Mouse (Mus musculus) left cerebral cortex, adult 11 months (tissue): Measurements from ENCODE around the gene Trim7.
"Not testable (repeated sequence)": the region's sequence is repeated elsewhere in the genome, so short reads cannot be mapped to it uniquely, and the experiment has no call there.

Source experiments
- DNase-seq: peaks from one replicate; pipeline ENCODE4 v3.0.0; 2022; ENCODE audit warnings: low spot score

Gene Trim7

GRCm38 (mm10) chr11:48801831-48802772 lies 23.8 kb upstream of the Trim7 start:
- DNase-seq, result no peak

GRCm38 (mm10) chr11:48803988-48804387 lies 22.0 kb upstream of the Trim7 start:
- no peak for DNase-seq

DNA sequence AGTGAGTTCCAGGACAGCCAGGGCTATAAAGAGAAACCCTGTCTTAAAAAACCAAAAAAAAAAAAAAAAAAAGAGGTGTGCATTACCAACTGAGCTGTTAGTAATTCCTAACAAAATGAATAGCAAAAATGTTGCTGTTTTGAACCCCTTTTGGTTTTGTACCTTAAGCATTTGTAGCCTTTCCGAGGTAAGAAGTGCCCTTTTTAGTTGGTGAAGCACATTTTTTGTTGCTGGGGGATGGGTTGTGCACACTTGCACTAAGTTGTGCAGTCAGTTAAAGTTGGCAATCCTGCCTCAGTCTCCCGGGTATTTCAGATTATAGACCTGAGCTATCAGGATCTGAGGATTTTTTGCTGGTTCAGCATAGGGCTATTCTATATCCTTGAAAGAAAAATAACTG lies 21.0 kb upstream of the Trim7 start:
- DNase-seq, result no peak

DNA sequence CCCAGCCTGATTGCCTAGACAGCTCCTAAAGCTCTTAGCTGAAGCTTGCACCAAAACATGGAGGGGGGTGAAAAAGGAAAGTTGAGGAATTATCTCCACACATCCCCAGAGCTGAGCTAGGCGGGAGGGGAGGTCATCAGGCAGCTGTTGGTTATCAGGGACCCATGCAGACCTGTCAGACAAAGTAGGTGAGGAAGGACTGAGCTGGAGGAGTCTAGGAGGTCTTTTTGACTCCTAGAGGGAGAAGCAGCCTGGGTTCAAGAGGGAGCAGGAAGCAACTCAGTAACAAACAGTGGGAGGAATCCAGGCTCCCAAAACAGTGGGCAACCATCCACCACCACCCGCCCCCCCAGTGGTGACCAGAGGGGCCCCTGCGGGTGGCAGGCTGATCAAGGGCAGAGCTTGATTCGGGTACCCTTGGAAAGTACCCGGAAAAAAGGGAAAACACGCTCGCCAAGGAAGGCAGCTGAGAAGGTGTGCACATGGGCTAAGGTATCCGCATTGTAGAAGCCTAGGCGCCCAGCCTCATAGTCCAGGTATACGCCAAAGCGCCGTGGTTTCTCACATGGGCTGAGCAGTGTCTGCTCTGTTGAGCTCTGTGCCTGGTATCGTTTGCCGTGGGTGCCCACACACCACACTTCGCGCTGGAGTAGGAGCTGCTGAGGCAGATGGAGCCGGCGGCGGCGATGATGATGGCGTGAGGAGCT lies 18.9 kb upstream of the Trim7 start:
- DNase-seq, result no peak

DNA sequence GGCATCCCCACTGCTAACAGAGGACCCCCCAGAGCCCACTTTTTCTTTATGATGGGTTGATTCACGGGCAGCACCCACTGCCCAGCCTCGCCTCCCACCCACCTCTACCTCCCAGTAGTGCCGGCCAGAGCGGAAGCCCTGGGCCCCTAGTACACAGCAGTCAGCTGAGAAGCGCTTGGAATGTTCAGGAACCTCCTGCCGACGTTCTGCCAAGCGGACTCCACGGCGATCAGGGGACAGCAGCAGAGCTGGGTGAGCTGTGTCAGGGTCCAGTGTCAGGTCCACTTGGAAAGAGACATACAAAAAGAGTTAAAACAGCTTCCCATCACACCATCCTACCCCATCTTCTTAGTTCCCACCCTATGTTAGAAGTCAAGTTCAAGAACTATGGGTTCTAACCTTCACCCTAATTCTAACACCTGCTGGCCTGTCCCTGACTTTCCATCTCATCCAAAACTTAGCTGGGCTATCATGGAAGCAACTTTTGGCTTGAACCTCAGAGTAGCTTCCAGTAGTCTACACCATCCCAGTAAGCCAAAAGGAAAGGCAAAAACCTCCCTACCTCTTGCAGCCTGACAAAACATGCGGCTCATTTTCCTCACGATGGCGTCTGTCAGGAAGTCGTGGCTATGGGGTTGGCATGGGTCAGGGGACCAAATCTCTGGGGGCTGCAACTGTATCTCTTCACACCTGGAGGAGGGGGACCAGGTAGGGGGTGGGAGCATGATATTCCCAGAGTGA lies 18.2 kb upstream of the Trim7 start:
- no peak for DNase-seq

DNA sequence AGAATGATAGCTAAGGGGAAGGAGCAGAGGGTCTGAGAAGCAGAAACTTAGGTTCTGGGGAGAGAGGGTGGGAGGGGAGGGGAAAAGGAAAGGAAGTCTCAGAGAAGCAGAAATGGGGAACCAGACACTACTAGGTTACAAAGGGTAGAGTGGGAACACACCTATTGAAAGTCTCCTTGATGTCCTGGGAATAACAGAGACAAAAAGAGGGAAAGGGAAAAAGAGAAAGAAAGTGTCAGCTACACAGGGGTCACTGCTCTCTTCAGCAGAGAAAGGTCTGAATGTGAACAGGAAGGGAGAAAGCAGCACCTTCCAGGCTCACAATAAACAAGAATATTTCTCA lies 17.7 kb upstream of the Trim7 start:
- no peak for DNase-seq

DNA sequence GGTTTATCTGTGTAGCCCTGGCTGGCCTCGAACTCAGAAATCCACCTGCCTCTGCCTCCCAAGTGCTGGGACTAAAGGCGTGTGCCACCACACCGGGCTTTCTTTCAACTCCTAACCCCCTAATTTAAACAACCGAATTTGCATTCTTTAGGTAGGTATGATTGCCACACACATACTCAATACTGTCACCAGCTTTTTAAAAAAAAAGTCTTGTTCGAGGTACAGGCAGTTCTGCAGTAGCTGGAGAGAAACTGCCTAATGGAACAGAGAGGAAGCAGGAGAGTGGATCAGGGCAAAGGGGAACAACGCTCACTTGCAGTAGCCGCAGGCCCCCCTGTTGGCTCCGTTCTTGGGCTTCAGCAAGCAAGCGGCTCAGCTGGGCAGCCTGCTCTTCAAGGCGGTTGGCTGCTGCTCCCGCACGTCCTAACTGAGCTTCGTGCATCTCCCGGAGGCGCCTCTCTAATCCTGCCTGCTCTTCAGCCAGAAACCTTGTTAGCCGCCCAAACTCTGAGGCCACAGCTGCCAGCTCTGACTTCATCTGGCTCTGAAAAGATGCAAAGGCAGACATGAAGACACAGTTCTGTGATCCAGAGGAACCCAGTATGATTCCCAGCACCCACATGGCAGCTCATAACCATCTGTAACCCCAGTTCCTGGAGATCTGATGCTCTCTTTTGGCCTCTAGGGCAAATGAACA lies 17.1 kb upstream of the Trim7 start:
- DNase-seq, result no peak

- no peak for DNase-seq
Measured at GRCm38 (mm10) chr11:48809434-48809830, 16.5 kb upstream of the Trim7 start.

DNA sequence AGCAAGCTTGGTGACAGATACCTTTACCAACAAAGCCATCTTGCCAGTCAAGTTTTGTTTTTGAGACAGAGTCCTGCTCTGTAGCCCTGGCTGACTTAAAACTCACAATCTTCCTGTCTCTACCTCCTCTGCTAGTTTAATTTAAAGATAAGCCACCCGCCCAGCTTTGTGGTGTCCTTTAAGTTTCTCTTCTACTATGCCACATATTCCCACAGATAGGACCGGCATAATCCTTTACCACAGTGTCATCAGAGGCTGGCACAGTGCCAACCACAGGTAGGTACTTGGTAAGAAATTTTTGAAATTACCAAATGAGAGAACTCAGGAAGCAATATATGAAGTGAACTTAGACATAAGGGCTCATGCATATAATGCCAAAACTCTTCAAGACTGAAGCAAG lies 15.8 kb upstream of the Trim7 start:
- no peak for DNase-seq

DNA sequence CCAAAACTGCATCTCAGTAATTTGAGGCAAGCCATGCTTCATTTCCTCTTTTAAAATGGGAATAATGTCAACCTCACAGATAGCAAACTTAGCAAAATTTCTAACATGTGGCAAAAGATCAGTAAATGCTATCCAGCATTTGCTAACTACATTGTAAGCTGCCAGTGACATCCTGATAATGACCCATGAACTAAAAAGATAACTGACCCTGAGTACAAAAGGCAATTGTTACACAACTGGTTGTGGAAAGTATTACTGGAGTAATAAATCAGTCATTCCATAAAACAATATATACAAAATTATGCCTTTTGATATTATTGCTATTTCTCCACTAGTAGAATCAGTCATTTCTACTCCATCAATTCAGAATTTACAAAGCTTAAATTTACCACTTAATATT lies 12.2 kb upstream of the Trim7 start:
- DNase-seq, result no peak

- DNase-seq, result no peak
Measured at GRCm38 (mm10) chr11:48815851-48816250, 10.1 kb upstream of the Trim7 start.

GRCm38 (mm10) chr11:48816281-48816781 lies 9.6 kb upstream of the Trim7 start:
- DNase-seq, result no peak

GRCm38 (mm10) chr11:48816800-48817665 lies 8.9 kb upstream of the Trim7 start, which contains the start of gene Trim41:
Gene Trim41, minus strand, starts transcription at chr11:48817353.
- peak; percentile 96 for DNase-seq

DNA sequence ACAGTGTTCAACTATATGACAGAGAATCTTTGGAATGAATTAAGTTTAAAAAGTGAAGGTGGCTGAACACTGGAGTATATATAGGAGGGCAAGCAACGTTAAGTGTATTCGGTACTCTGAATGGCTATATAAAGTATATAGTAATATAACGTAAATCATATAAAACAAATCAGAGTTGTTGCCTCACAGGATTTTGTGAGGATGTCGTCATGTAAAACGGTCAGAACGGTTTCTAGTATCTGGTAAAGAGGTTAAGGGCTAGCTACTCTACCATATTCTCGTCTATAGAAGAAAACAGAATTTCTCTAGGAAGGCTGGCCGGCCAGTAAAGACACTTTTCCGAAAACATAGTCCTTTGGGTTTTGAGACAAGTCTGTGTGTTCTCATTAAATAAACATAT lies 8.1 kb upstream of the Trim7 start:
- no peak for DNase-seq

- peak; percentile 82 for DNase-seq
Measured at GRCm38 (mm10) chr11:48818346-48818745, 7.6 kb upstream of the Trim7 start.

GRCm38 (mm10) chr11:48819614-48820307 lies 6.2 kb upstream of the Trim7 start:
- no peak for DNase-seq

- no peak for DNase-seq
Measured at GRCm38 (mm10) chr11:48820308-48820674, 5.6 kb upstream of the Trim7 start.

- DNase-seq, result not testable (repeated sequence)
Measured at GRCm38 (mm10) chr11:48821299-48821698, 4.6 kb upstream of the Trim7 start.

DNA sequence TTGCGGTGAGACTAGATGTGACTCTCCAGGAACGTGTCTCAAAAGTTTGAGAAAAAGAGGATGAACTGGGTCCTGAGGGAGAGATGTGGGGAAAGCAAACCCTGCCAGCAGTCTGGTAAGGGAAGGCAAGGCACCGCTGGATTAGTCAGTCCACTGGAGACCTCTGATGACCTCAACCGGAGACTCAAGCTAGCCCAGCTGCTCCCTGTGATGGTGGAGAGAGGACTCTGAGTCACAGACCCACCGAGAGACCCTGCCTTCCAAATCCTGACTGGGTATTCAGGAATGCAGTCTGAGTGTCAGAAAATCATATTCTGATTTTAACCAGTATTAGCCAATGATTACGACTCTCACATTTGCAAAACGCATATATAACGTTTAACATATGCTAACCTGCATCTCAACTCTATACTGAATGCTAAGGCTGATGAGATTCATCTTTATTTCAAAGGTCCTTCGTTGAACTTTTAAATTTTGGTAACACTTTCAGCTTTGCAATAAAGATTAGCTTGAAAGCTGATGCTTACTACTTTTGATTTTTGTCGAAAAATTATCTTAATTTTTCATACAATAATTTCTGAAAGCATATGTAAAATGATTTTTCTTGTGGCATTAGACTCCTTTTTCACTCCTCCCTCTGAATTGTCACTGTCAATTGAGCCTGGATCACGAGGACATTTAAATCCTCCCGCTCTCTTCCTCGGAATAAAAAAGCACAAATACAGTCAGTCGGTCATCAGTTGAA lies 3.0 kb upstream of the Trim7 start:
- DNase-seq, result no peak
